Mouse (Mus musculus) olfactory bulb, adult 2 months (tissue): ENCODE results near the gene Actn4.

ENCODE experiments used
- CTCF ChIP-seq: fragments of 200-500 bp; IDR thresholded peaks from 2 replicates; pipeline ENCODE4 v1.5.1; 2012; ENCODE audit warnings: low read depth, mild to moderate bottlenecking, low read length, moderate library complexity; ENCODE audit not compliant: insufficient read depth
- POLR2A ChIP-seq: fragments of 200-500 bp; IDR thresholded peaks from 2 replicates; pipeline ENCODE4 v1.6.1; 2012; ENCODE audit warnings: mild to moderate bottlenecking, low read depth, low read length, moderate library complexity; ENCODE audit not compliant: insufficient read depth

- no peak for TF ChIP-seq CTCF
- no peak for TF ChIP-seq POLR2A
Measured at GRCm38 (mm10) chr7:28984452-28984851, 22.3 kb upstream of the Actn4 start.
